Mouse (Mus musculus) midbrain, embryonic 13.5 days (tissue): ENCODE data around the gene Cldn4. TPM values are rescaled to one million over a fixed set of nuclear protein-coding genes. Genes with fewer than 3 reads are reported as not detected.

Experiments
- ATAC-seq: fragments of 200-750 bp; cut with Nextera tagmentation; 2 replicates; pipeline ENCODE4 v1.8.0; 2017; ENCODE audit warnings: mild to moderate bottlenecking, moderate TSS enrichment, moderate library complexity
- H3K27ac ChIP-seq: fragments of 300-500 bp; sonication (generic); 2 replicates; pipeline ENCODE4 v1.5.1; 2015; ENCODE audit warnings: inconsistent platforms, mild to moderate bottlenecking, moderate library complexity
- H3K27me3 ChIP-seq: fragments of 300-500 bp; sonication (generic); 2 replicates; pipeline ENCODE4 v1.6.1; 2015; ENCODE audit warnings: mild to moderate bottlenecking, inconsistent platforms
- H3K36me3 ChIP-seq: fragments of 300-500 bp; sonication (generic); 2 replicates; pipeline ENCODE4 v1.6.1; 2015; ENCODE audit warnings: mild to moderate bottlenecking, inconsistent platforms
- H3K4me1 ChIP-seq: fragments of 300-500 bp; sonication (generic); replicated peaks from 2 replicates; pipeline ENCODE4 v1.6.1; 2015; ENCODE audit warnings: inconsistent platforms
- H3K4me2 ChIP-seq: fragments of 300-500 bp; sonication (generic); replicated peaks from 2 replicates; pipeline ENCODE4 v1.6.1; 2015; ENCODE audit warnings: moderate library complexity, mild to moderate bottlenecking, inconsistent platforms
- H3K4me3 ChIP-seq: fragments of 300-500 bp; sonication (generic); replicated peaks from 2 replicates; pipeline ENCODE4 v1.5.1; 2015; ENCODE audit warnings: mild to moderate bottlenecking, inconsistent platforms
- H3K9ac ChIP-seq: fragments of 300-500 bp; sonication (generic); replicated peaks from 2 replicates; pipeline ENCODE4 v1.6.1; 2015; ENCODE audit warnings: mild to moderate bottlenecking, inconsistent platforms
- H3K9me3 ChIP-seq: fragments of 300-500 bp; sonication (generic); 2 replicates; pipeline ENCODE4 v1.6.1; 2016; ENCODE audit warnings: mild to moderate bottlenecking, inconsistent platforms
- WGBS: fragments of 180-500 bp; shearing (Covaris S2); methylation state at CpG from one replicate; pipeline ENCODE4 v1.1.7; 2015; 5-methylcytosine and 5-hydroxymethylcytosine counted together
- polyA plus RNA-seq: library from polyadenylated mRNA; unstranded; fragments of >200 nt; fragmentation: Nextera tagmentation; extraction: Ambion mirVana; gene quantifications from 2 replicates; pipeline ENCODE4 v1.2.1, GENCODE M21; 2015

The Cldn4 gene
- not detected in 2 replicates for polyA plus RNA-seq

GRCm38 (mm10) chr5:134946857-134947255 lies at the start of gene Cldn4:
Cldn4 (minus strand) TSS chr5:134946934.
- peaks cover 42% of the 10 kb centered on the region for H3K27me3 ChIP-seq
- H3K4me2 ChIP-seq = peak within 1 kb of the TSS; percentile 28
- ATAC-seq = no peak
- H3K9ac ChIP-seq = no peak within 1 kb of the TSS
- no peaks in the 10 kb centered on the region for H3K36me3 ChIP-seq
- no peaks in the 10 kb centered on the region for H3K9me3 ChIP-seq
- no peak within 1 kb of the TSS for H3K27ac ChIP-seq
- WGBS = 4% methylated on average over 11 of the region's 11 CpGs
- peaks cover 8% of the 10 kb centered on the region; the same call in 1 of the 2 replicates for H3K4me1 ChIP-seq
- H3K4me3 ChIP-seq = 0 out of 2 replicates have a peak within 1 kb of the TSS, but pooled peaks have one; percentile 3

GRCm38 (mm10) chr5:134992566-134992965 lies 45.8 kb upstream of the Cldn4 start:
- Histone ChIP-seq H3K4me1 (no peaks in the 10 kb centered on the region), H3K27me3 (peaks cover 28% of the 10 kb centered on the region), H3K27ac (no peak overlapping the region), H3K9ac (no peak overlapping the region), H3K36me3 (no peaks in the 10 kb centered on the region), H3K9me3 (no peaks in the 10 kb centered on the region), H3K4me2 (no peak overlapping the region), H3K4me3 (no peak overlapping the region)
- WGBS = 90% methylated on average over 5 of the region's 5 CpGs
- ATAC-seq = no peak

GRCm38 (mm10) chr5:134989741-134990140 lies 43.0 kb upstream of the Cldn4 start:
- Histone ChIP-seq H3K27ac (no peak overlapping the region), H3K9ac (no peak overlapping the region), H3K4me1 (peaks cover 20% of the 10 kb centered on the region), H3K4me2 (no peak overlapping the region), H3K27me3 (peaks cover 56% of the 10 kb centered on the region), H3K9me3 (no peaks in the 10 kb centered on the region), H3K4me3 (no peak overlapping the region), H3K36me3 (no peaks in the 10 kb centered on the region)
- WGBS = 74% methylated on average over 6 of the region's 6 CpGs
- ATAC-seq = no peak

- Histone ChIP-seq H3K9ac (no peak overlapping the region), H3K27ac (no peak overlapping the region), H3K4me2 (no peak overlapping the region), H3K27me3 (peaks cover 61% of the 10 kb centered on the region), H3K36me3 (no peaks in the 10 kb centered on the region), H3K9me3 (no peaks in the 10 kb centered on the region), H3K4me3 (no peak overlapping the region), H3K4me1 (peaks cover 20% of the 10 kb centered on the region)
- WGBS = 75% methylated on average over 11 of the region's 11 CpGs
- no peak for ATAC-seq
Measured at GRCm38 (mm10) chr5:134989166-134989565, 42.4 kb upstream of the Cldn4 start.

- no peak overlapping the region for H3K27ac ChIP-seq
- peak overlapping the region; percentile 27 for H3K4me3 ChIP-seq
- ATAC-seq = peak; percentile 41; the same call in 1 of the 2 replicates
- H3K27me3 ChIP-seq = peaks cover 61% of the 10 kb centered on the region
- H3K9me3 ChIP-seq = no peaks in the 10 kb centered on the region
- H3K9ac ChIP-seq = no peak overlapping the region; the same call in 1 of the 2 replicates
- WGBS = 3% methylated on average over 79 of the region's 79 CpGs
- no peaks in the 10 kb centered on the region for H3K36me3 ChIP-seq
- H3K4me1 ChIP-seq = peaks cover 25% of the 10 kb centered on the region
- peak overlapping the region; percentile 48 for H3K4me2 ChIP-seq
Measured at GRCm38 (mm10) chr5:134986298-134987268, 39.8 kb upstream of the Cldn4 start.

GRCm38 (mm10) chr5:134985633-134986297 lies 39.0 kb upstream of the Cldn4 start, which contains the start of gene Cldn3:
Cldn3 (plus strand) TSS chr5:134986214.
- peak within 1 kb of the TSS; percentile 27 for H3K4me3 ChIP-seq
- peaks cover 61% of the 10 kb centered on the region for H3K27me3 ChIP-seq
- no peak within 1 kb of the TSS; the same call in 1 of the 2 replicates for H3K9ac ChIP-seq
- H3K4me2 ChIP-seq = peak within 1 kb of the TSS; percentile 48
- ATAC-seq = peak; percentile 62
- peaks cover 25% of the 10 kb centered on the region for H3K4me1 ChIP-seq
- no peaks in the 10 kb centered on the region for H3K9me3 ChIP-seq
- H3K36me3 ChIP-seq = no peaks in the 10 kb centered on the region
- WGBS = 1% methylated on average over 25 of the region's 25 CpGs
- no peak within 1 kb of the TSS for H3K27ac ChIP-seq

DNA sequence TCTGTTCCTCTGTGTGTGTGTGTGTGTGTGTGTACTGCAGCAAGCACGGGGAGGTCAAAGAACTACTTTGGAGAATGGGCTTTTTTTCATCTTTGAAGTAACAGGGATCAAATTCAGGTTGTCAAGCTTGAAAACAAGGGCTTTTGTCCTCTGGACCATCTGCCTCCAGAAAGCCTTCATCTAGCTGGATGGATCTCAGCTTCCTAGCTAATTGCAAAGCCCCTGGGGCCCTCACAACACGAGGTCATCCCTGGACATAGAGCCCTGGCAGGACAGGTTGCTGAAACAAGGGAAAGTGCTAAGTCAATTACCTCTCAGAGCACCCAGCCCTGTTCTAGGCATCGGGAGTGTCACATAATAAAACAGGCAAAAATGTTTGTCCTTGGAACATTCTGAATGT lies 37.0 kb upstream of the Cldn4 start:
- H3K4me1 ChIP-seq = peaks cover 25% of the 10 kb centered on the region
- H3K27me3 ChIP-seq = peaks cover 44% of the 10 kb centered on the region
- H3K9me3 ChIP-seq = no peaks in the 10 kb centered on the region
- H3K4me2 ChIP-seq = no peak overlapping the region
- no peak for ATAC-seq
- H3K9ac ChIP-seq = no peak overlapping the region
- no peaks in the 10 kb centered on the region for H3K36me3 ChIP-seq
- no peak overlapping the region for H3K27ac ChIP-seq
- 3% methylated on average over 3 of the region's 3 CpGs for WGBS
- no peak overlapping the region for H3K4me3 ChIP-seq

DNA sequence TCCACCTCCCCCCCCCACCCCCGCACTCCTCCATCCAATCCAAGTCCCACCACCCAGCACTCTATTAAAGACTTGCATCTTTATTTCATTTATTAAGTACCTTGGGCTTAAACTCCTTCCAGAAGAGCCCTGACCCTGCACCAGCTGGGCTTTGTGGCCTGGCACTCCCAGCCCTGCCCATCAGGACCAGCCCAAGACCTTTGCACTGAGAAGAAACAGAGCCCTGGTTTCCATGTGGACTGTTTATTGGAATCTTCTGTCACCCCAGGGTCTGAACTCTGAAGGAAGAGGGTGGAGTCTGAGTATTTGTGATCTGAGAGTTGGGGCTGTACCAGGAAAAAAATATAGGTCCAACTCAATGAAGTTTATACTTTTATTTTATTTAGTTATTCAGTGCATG lies 36.4 kb upstream of the Cldn4 start:
- no peak overlapping the region for H3K9ac ChIP-seq
- H3K9me3 ChIP-seq = no peaks in the 10 kb centered on the region
- H3K27ac ChIP-seq = no peak overlapping the region
- H3K4me2 ChIP-seq = no peak overlapping the region
- H3K4me3 ChIP-seq = no peak overlapping the region
- peaks cover 25% of the 10 kb centered on the region for H3K4me1 ChIP-seq
- no peak for ATAC-seq
- H3K27me3 ChIP-seq = peaks cover 38% of the 10 kb centered on the region
- no peaks in the 10 kb centered on the region for H3K36me3 ChIP-seq
- 89% methylated on average over 1 of the region's 1 CpGs for WGBS

- no peak overlapping the region for H3K4me2 ChIP-seq
- no peaks in the 10 kb centered on the region for H3K9me3 ChIP-seq
- H3K27me3 ChIP-seq = peaks cover 19% of the 10 kb centered on the region
- no peak overlapping the region for H3K27ac ChIP-seq
- no peak for ATAC-seq
- no peak overlapping the region for H3K4me3 ChIP-seq
- peaks cover 14% of the 10 kb centered on the region for H3K4me1 ChIP-seq
- H3K36me3 ChIP-seq = no peaks in the 10 kb centered on the region
- 72% methylated on average over 10 of the region's 10 CpGs for WGBS
- H3K9ac ChIP-seq = no peak overlapping the region
Measured at GRCm38 (mm10) chr5:134981149-134981548, 34.4 kb upstream of the Cldn4 start.

- Histone ChIP-seq H3K27ac (no peak overlapping the region), H3K4me3 (no peak overlapping the region), H3K9ac (no peak overlapping the region), H3K4me2 (no peak overlapping the region), H3K9me3 (no peaks in the 10 kb centered on the region), H3K4me1 (no peaks in the 10 kb centered on the region), H3K36me3 (no peaks in the 10 kb centered on the region), H3K27me3 (no peaks in the 10 kb centered on the region)
- WGBS = 90% methylated on average over 4 of the region's 4 CpGs
- ATAC-seq = no peak
Measured at GRCm38 (mm10) chr5:134977837-134978236, 31.1 kb upstream of the Cldn4 start.

- no peak for ATAC-seq
- Histone ChIP-seq H3K36me3 (no peaks in the 10 kb centered on the region), H3K4me2 (no peak overlapping the region), H3K4me3 (no peak overlapping the region), H3K9ac (no peak overlapping the region), H3K27ac (no peak overlapping the region), H3K4me1 (no peaks in the 10 kb centered on the region), H3K27me3 (no peaks in the 10 kb centered on the region), H3K9me3 (no peaks in the 10 kb centered on the region)
- 86% methylated on average over 14 of the region's 14 CpGs for WGBS
Measured at GRCm38 (mm10) chr5:134976577-134977250, 30.0 kb upstream of the Cldn4 start.
